Mouse (Mus musculus) naive thymus-derived CD4-positive, alpha-beta T cell, adult 5 months (primary cell): Measurements from ENCODE around the gene Cltb. TPM values are rescaled to one million over a fixed set of nuclear protein-coding genes. Genes with fewer than 3 reads are reported as not detected.

ENCODE experiments used
- polyA plus RNA-seq: library from polyadenylated mRNA; unstranded; fragments of 100-300 nt; shearing (Covaris generic); gene quantifications from one replicate; pipeline ENCODE4 v1.2.1, GENCODE M21; 2017

Cltb gene
- polyA plus RNA-seq, result 72.7 TPM

GRCm38 (mm10) chr13:54610972-54611754 is at the start of gene Cltb:
Cltb (minus strand) TSS chr13:54611344.

GRCm38 (mm10) chr13:54621155-54621932 is 10.2 kb upstream of the Cltb start, which contains the start of gene Faf2:
Faf2 (plus strand) TSS chr13:54621784.

GRCm38 (mm10) chr13:54589996-54590951 is 20.9 kb downstream of the Cltb start, which contains the start of the genes Nop16 and Higd2a:
Nop16 (minus strand) TSS chr13:54590090.
Higd2a (plus strand) TSS chr13:54590207.

GRCm38 (mm10) chr13:54574854-54575481 is 36.2 kb downstream of the Cltb start, which contains the start of gene Arl10:
Arl10 (plus strand) TSS chr13:54575015.

GRCm38 (mm10) chr13:54565201-54565581 is 46.0 kb downstream of the Cltb start, which contains the start of gene 4833439L19Rik:
4833439L19Rik (minus strand) TSS chr13:54565435.

Other genes starting within 250 kb of the Cltb start
- not detected for gene Cplx2, start 240.0 kb downstream of the Cltb start, polyA plus RNA-seq
- 42.6 TPM for gene Thoc3, start 142.5 kb downstream of the Cltb start, polyA plus RNA-seq
- 39.2 TPM for gene Simc1, start 107.6 kb downstream of the Cltb start, polyA plus RNA-seq
- gene 4833439L19Rik, start 45.9 kb downstream of the Cltb start, polyA plus RNA-seq, result 57.8 TPM
- gene Arl10, start 36.3 kb downstream of the Cltb start, polyA plus RNA-seq, result 3.9 TPM
- gene Nop16, start 21.3 kb downstream of the Cltb start, polyA plus RNA-seq, result 25.3 TPM
- gene Higd2a, start 21.1 kb downstream of the Cltb start, polyA plus RNA-seq, result 181 TPM
- gene Faf2, start 10.4 kb upstream of the Cltb start, polyA plus RNA-seq, result 66.5 TPM
- 107 TPM for gene Rnf44, start 82.6 kb upstream of the Cltb start, polyA plus RNA-seq
- not detected for gene Cdhr2, start 90.1 kb upstream of the Cltb start, polyA plus RNA-seq
- not detected for gene Gprin1, start 138.5 kb upstream of the Cltb start, polyA plus RNA-seq
- not detected for gene Sncb, start 155.3 kb upstream of the Cltb start, polyA plus RNA-seq
- gene Eif4e1b, start 172.7 kb upstream of the Cltb start, polyA plus RNA-seq, result not detected
- 0.67 TPM for gene Tspan17, start 178.0 kb upstream of the Cltb start, polyA plus RNA-seq